Mouse (Mus musculus) mature B cell (primary cell): ENCODE data around the gene Olfr453.

Source experiments
- in situ Hi-C: fragments of 300-500 bp; cut with MboI; formaldehyde crosslinking; loops from 2 replicates; pipeline ENCODE4 v1.14.3; 2019

Olfr453 gene

DNA sequence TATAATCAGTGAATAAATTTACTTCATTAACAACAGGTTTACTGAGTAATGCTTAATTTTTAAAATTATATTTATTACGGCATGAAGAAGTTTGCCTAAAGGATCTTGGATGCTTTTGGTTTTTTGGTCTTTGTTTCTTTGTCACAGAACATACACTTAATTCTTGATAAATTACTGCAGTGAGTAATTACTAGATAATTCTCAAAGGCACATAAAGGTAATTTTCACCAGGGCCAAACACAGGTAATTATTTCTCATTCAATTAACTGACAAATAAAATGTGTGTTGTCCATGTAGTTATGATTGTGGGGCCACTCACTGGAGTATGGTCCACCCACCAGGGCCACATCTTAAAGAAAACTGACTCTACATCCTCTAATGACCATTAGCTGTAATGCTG, at the start of gene Olfr453:
Gene Olfr453 (plus strand): TSS at position 301 of the 400 bp plus-strand sequence.
- in situ Hi-C loops: no loop called here

DNA sequence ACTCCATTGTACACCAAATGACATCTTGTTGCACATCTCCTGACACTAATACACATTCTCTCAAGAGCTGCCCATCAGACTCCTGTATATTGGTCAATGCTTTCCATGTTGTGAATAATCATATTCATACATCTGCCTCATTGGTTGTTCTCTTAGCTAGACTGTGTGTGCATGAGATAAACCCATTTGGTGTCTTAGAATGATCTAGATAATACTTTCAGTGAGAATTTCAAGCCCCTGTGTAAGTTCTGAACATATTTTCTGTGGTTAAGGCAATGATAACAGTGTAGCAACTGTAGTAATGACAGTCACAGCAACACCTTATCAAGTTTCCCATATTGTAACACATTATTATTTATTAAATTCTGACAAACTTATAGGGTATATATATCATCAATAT, 49.4 kb upstream of the Olfr453 start:
- in situ Hi-C loops: no loop called here

DNA sequence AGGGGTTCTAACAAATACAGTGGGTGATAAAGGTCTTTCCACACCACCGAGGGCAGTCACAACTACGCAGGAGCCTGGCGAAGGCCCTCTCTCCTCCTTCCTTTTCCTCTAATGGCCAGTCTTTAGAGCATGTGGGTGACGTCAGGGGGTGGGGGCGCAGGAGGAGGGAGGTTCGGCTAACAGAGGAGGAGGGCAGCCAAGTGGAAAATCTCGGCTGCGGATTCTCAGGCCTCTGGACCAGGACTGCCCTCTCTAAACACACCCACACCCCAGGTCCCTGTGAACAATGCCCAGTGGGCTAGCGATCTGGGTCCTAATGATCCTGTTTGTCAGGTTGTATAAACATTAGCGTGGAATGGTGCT, 47.0 kb upstream of the Olfr453 start:
- in situ Hi-C loops: no loop called here

DNA sequence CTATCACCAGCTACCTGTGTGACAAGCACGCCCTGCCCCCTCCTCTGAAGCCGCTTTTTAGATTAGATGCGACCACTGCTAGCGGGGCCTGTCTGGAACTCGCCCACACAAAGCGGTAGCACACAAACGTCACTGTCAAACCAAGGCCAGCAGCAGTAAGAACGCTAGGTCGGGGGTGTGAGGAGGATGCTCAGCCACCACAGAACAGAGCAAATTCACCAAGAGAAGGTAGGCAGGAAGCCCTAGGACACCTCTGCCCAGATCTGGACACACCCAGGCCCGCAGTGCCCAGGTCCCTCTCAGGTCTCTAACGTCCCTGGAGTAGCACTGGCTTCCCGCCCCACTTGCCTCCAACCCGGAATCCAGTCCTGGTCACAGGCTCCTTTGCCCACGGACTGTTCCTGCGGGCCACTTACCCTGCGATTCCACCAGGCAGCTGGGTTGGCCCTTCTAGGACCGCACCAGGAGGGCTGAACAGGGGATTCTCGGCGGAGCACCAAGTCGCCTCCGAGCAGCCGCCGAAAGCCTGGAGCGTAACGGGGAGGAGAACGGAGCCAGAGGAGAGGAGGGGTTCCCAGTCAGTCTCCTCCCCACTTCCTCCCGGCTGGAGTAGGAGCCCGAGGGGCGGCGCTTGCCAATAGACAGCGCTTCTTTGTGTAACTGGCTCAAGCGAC, 46.5 kb upstream of the Olfr453 start:
- in situ Hi-C loops: no loop called here

DNA sequence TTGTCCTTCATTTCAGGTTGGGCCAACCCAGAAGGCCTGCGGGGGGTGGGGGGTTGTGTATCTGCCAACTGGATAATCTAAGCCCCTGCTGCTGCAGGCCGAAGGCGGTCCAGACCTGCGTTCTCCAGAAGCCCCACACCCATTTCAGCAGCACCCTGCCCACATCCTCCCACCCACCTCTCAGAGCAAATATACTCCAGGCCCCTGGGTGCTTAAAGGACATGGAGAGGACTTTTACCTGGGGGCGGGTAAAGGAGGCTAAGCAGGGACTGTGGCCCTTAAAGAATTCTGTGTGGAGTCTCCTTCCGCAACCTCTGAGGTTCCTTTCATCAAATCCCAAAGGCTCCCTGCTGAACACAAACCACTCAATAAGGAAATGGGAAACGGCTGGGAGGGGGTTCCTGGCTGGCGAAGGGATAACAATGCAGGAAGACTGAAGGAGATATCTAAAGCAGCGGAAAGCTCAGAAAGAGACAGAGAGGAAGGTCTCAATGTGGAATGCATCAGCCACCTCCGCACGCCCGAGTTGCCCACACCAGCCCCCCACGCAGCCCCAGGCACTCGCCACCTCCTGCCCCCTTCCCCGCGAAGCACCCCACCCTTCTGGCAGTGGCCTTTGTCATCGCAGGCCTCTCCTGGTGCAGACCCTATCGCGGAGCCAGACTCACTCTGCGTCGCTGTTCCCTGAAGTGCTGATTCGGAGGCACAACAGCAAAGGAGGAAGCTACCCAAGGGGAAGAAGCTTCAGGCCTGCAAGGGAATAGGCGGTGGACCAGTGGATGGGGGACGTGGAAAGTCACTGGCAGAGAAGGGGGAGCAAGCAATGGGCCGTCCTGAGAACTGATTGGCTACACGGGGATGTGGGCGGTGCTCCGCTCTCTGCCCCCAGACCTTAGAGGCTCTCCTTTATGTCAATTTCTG, 29.6 kb upstream of the Olfr453 start, which contains the start of gene Tcaf1:
Gene Tcaf1 (minus strand): TSS at position 798 of the 921 bp plus-strand sequence.
- in situ Hi-C loops: no loop called here

DNA sequence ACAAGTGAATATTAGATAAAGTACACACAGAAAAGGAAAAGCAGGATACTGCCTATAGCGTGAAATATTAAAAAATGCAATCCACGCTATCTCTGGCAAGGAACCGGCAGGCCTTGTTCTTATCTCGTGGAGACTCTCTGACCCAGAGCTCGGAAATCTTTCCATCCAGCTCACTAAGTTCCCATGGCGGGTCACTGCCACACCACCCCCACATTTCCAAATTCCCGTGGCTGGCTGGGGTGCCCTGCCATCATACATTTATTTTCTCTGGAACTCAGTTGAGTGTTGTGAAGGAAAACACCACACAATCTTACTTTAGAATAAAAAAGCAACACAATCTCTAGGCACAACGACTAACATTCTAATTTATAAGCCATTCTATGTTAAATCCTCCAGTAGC, 24.5 kb upstream of the Olfr453 start:
- in situ Hi-C loops: no loop called here

DNA sequence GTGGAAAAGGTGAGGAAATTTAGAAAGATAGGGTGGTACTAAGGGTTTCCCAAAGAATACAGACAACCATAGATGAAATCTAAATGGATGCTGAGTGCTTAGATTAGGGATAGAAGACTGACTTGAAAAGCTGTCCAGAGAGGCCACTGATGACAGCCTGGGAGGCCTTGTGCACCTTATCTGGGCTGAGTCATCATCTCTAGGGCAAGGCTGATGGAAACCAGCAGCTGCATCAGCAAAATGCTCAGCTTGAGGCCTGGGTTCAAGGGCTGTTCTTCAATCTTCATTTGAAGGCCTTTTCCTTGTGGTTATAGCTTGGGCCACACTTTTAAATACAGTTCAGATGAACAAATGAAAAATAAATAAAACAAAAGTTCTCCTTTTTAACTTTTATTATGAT, 21.2 kb upstream of the Olfr453 start:
- in situ Hi-C loops: no loop called here

DNA sequence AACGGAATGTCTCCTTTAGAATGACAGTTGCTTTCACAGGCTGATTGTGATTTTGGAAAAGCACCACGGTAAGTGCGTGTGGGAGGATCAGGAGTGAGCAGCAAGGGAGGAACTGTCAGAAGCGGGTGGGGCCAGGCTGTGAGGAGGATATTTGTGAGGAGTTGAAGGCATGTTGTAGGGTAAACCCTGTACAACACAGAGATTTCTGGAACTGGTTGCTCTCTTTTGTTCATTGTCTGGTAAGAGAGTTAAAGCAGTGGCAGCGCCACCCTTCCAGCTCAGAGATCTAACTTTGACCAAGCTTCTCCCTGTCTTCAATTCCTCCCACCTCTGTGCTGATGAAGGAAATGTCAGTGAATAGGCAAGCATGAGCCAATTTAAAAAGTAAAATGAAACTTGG, 3.1 kb downstream of the Olfr453 start:
- in situ Hi-C loops: no loop called here

DNA sequence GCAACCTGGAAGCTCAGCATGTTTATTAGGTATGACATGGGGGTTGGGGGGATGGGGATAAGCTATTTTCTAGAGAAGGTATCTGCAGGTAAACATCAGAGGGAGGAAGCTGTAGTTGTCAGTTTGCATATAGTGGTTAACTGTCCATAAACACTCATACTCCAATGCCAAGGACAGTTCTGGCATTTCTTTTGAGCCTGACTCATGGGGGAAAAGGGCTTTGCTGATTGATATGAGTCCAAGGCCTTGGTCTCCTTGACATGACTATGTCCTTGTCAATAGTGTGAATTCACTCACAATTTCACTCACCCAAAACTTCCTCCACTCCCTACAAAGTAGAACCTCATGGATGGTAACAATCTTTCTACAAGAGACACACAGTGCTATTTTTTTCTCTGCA, 8.7 kb downstream of the Olfr453 start:
- in situ Hi-C loops: no loop called here

DNA sequence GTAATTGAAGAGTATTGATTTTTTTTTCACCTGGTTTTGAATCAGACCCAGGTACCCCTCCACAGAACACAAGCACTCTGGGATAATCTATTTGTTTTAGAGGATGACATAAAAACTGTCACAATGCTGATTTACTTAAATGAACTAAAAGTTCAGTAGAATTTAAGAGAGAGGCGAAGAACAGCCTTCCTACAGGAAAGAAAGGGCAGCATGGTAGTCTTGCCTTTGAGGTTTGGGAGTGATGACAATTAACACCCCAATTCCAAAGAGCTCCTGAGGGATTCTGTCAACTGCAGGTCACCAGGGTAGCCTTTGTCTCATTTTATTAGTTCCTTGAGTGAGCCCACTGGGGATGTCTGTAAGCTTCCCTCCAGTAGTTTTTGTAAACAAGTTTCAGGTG, 16.9 kb downstream of the Olfr453 start, which contains the start of gene Olfr38:
Gene Olfr38 (plus strand): TSS at position 301 of the 400 bp plus-strand sequence.
- in situ Hi-C loops: no loop called here

DNA sequence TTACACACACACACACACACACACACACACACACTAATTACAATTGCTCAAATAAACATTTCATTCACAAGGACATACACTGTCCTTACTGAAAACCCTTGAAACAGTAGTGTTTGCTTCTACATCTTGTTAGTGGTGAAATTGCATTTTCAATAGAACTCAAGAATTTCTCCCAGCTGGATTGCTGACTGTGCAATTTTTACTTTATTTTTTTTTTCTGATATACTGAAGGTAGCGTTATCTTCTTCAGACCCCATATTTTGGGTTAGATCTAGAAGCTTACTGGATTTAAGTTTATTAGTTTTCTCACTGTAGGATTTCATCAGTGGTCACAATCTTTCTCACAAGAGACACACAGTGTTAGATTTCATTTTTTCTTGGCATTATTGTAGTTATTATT, 37.9 kb downstream of the Olfr453 start:
- in situ Hi-C loops: no loop called here

DNA sequence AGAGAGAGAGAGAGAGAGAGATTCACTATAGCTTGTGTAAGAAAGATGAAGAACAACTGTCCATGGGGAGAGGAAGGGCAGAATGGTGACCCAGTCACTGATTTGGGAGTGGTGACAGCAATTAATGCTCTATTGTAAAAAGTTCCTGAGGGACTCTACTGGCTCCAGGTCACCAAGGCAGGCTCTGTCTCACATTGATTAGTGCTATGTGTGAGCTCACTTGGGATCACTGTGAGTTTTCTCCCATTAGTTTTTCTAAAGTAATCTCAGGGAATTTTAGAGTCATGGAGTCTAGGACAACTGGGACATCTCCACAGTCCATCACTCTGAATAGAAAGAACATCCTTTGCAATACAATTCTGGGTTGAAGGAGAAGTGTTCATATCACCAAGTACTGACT, 45.6 kb downstream of the Olfr453 start, which contains the start of gene Olfr452:
Gene Olfr452 (plus strand): TSS at position 301 of the 400 bp plus-strand sequence.
- in situ Hi-C loops: no loop called here

DNA sequence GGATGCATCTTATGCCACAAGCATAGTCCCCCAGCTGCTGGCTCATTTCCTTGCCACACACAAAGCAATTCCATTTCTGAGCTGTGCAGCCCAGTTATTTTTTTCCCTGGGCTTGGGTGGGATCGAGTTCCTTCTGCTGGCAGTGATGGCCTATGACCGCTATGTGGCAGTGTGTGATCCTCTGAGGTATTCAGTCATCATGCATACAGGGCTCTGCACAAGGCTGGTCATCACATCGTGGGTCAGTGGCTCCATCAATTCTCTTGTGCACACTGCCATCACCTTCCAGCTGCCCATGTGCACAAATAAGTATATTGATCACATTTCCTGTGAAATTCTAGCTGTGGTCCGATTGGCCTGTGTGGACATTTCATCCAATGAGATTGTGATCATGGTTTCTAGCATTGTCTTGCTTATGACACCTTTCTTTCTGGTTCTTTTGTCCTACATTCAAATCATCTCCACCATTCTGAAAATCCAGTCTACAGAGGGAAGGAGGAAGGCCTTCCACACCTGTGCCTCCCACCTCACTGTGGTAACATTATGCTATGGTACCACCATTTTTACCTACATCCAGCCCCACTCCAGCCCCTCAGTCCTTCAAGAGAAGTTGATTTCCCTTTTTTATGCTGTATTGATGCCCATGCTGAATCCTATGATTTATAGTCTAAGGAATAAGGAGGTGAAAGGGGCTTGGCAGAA, 51.2 kb downstream of the Olfr453 start:
- in situ Hi-C loops: no loop called here

DNA sequence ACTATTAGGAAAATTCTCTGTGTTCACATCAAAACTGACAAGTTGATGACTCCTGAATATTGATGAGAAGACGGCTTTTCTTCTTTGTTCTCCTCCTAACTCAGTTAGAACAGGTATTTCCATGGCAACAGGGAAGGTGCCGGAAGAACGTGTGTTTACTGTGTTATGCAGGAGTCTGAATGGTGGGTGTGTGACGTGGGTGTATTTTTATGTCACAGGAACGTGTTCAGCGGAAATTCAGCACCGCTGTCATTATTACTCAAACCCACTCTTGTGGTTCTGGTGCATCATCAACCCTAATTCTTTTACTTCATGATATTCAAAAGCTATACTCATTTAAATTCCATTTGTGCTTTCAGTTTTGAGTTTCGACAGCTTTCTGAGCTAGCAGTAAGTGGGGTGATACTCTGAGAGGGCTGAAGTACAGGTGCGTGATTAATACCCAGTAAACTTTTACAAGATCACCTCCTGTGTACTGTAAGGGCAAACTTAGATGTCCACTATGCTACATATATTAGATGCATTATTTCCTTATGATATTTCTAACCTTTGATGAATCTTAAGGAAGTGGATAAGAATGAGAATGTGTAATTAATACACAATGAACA, 51.9 kb downstream of the Olfr453 start:
- in situ Hi-C loops: no loop called here

DNA sequence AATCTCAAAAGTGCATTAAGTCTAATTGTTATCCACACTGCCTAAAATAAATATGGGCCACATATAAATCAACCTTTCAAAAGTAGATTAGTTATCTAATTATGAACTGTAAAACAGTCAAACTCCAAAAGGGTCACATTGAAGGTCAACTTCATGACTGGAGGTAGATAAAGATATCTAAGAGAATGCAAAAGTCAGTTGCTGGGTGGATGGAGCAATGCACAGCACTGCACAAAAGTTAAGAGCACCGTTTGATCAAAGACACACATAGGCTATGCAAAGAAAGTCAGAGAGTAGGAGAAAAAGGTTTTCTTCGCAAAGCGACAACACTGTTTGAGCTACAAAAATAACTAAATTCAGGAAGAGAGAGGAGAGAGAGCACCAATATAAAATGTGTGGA, 55.8 kb downstream of the Olfr453 start:
- in situ Hi-C loops: no loop called here
